Mouse (Mus musculus): ENCODE results near the gene Gm28539. TPM values are rescaled to one million over a fixed set of nuclear protein-coding genes. Genes with fewer than 3 reads are reported as not detected.
"Not testable (repeated sequence)": the region's sequence is repeated elsewhere in the genome, so short reads cannot be mapped to it uniquely, and the experiment has no call there.

The Gm28539 gene
- total RNA-seq, 2 experiments from 2014 or later: 1.3 to 2.1 TPM

- intact Hi-C loops (cut with DNase I; ENCODE audit: low total_unique reads): no loop called here
- no peak for DNase-seq
Measured at GRCm38 (mm10) chr16:18938321-18939082, 102.1 kb downstream of the Gm28539 start.

GRCm38 (mm10) chr16:18943906-18944305 lies 107.5 kb downstream of the Gm28539 start:
- intact Hi-C loops (cut with DNase I; ENCODE audit: low total_unique reads): no loop called here

GRCm38 (mm10) chr16:18948941-18949340 lies 112.6 kb downstream of the Gm28539 start:
- DNase-seq: no peak
- intact Hi-C loops (cut with DNase I; ENCODE audit: low total_unique reads): no loop called here

More at GRCm38 (mm10) chr16:18943906-18944305, 107.5 kb downstream of the Gm28539 start:
- DNase-seq: no peak

GRCm38 (mm10) chr16:18950351-18950750 lies 114.0 kb downstream of the Gm28539 start:
- intact Hi-C loops (cut with DNase I; ENCODE audit: low total_unique reads): no loop called here
- DNase-seq: no peak

- DNase-seq: no peak
- intact Hi-C loops (cut with DNase I; ENCODE audit: low total_unique reads): no loop called here
Measured at GRCm38 (mm10) chr16:18952813-18953212, 116.4 kb downstream of the Gm28539 start.

GRCm38 (mm10) chr16:18955070-18955469 lies 118.7 kb downstream of the Gm28539 start:
- intact Hi-C loops (cut with DNase I; ENCODE audit: low total_unique reads): no loop called here
- DNase-seq: no peak

GRCm38 (mm10) chr16:18963486-18963885 lies 127.1 kb downstream of the Gm28539 start:
- DNase-seq: no peak
- intact Hi-C loops (cut with DNase I; ENCODE audit: low total_unique reads): no loop called here

GRCm38 (mm10) chr16:18969420-18970128 lies 133.2 kb downstream of the Gm28539 start:
- intact Hi-C loops (cut with DNase I; ENCODE audit: low total_unique reads): no loop called here
- peak; percentile 11 for DNase-seq

- DNase-seq: no peak
- intact Hi-C loops (cut with DNase I; ENCODE audit: low total_unique reads): no loop called here
Measured at GRCm38 (mm10) chr16:18970837-18971236, 134.5 kb downstream of the Gm28539 start.

GRCm38 (mm10) chr16:18975665-18976064 lies 139.3 kb downstream of the Gm28539 start:
- intact Hi-C loops (cut with DNase I; ENCODE audit: low total_unique reads); DNase-seq: not testable (repeated sequence)

- intact Hi-C loops (cut with DNase I; ENCODE audit: low total_unique reads): no loop called here
- DNase-seq: no peak
Measured at GRCm38 (mm10) chr16:18976315-18976714, 139.9 kb downstream of the Gm28539 start.

- DNase-seq: no peak
- intact Hi-C loops (cut with DNase I; ENCODE audit: low total_unique reads): no loop called here
Measured at GRCm38 (mm10) chr16:18986381-18986780, 150.0 kb downstream of the Gm28539 start.

GRCm38 (mm10) chr16:18986860-18987259 lies 150.5 kb downstream of the Gm28539 start:
- no peak for DNase-seq
- intact Hi-C loops (cut with DNase I; ENCODE audit: low total_unique reads): no loop called here

GRCm38 (mm10) chr16:19002610-19003389 lies 166.4 kb downstream of the Gm28539 start:
- intact Hi-C loops (cut with DNase I; ENCODE audit: low total_unique reads); DNase-seq: not testable (repeated sequence)

- no peak for DNase-seq
- intact Hi-C loops (cut with DNase I; ENCODE audit: low total_unique reads): no loop called here
Measured at GRCm38 (mm10) chr16:19003757-19004156, 167.4 kb downstream of the Gm28539 start.

- intact Hi-C loops (cut with DNase I; ENCODE audit: low total_unique reads): no loop called here
- DNase-seq: no peak
Measured at GRCm38 (mm10) chr16:19005298-19005697, 168.9 kb downstream of the Gm28539 start.

Data from gastrocnemius, postnatal 14 days (tissue).